Mouse (Mus musculus) lung, postnatal 4 days (tissue): ENCODE measurements at regions not wholly inside any gene's neighbourhood (a gene's known extent, or its start where the extent isn't known, plus 50 kb on each side); places are given as distances from the start of the nearest gene placed in this dataset.
A peak's percentile ranks its signal among the peaks of the same experiment; 100 is the strongest.
"Not testable (repeated sequence)": the region's sequence is repeated elsewhere in the genome, so short reads cannot be mapped to it uniquely, and the experiment has no call there.

ENCODE experiments used
- DNase-seq, 2 experiments: peaks; one replicate each; pipeline ENCODE4 v3.0.0; 2021

DNA sequence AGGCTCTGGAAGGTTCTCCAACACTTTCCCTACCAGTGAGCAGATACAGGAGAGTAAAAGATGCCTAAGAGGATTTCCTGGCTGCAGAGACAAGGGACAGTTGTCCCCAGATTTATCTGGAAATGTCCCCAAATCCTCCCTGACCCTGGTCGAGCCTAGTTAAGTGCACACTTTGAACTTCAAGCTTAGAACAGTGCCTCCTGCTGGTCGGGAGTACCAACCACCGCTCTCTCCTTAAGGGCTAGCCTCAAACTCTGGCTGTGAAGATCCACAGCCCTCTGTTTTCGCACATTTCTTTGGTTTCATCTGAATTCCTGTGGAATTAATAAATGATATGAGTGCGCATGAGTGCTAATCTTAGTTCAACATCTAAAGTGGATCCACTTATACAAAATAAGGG is 146.1 kb upstream of the Sfswap start:
- DNase-seq = peak in 1 of 2 experiments; percentile 9

DNA sequence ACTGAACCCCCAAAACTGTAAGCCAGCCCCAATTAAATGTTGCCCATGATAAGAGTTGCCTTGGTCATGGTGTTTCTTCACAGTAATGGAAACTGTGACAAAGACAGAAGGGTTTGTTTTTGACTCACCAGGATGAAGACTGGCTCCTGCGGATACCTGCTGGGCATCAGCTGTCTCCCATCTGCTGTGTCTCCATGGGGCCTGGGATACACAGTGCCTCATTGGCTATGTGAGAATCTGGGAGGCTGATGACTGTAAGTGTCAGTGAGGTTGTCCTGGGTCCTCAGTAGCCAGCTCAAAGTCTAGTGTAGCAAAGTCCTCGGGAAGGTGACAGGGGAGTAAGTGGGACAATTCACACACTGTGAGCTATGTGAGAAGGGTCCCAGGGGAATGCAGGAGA is 139.5 kb upstream of the Sfswap start:
- no peak for DNase-seq

- DNase-seq = no peak
Measured at GRCm38 (mm10) chr5:129363189-129363588, 137.8 kb upstream of the Sfswap start.

- DNase-seq = no peak
Measured at GRCm38 (mm10) chr5:129365026-129365425, 136.0 kb upstream of the Sfswap start.

DNA sequence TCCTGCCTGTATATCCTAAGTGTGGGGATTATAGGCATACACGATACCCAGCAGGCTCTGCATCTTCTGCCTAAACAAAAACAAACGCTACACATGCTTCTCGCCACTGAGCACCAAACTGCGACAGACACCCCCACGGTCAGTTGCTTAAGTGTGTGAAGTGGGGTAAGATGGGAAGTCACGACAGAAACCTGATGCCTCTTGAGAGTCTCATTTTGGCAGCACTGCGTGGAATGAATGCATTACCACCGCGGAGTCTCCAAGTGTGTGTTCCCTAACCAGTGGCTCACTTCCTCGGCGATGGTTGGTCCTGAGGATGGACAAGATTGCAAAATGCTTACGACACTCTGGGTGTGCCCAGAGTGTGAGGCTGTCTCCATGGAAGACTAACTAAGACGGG is 133.8 kb upstream of the Sfswap start:
- no peak for DNase-seq

DNA sequence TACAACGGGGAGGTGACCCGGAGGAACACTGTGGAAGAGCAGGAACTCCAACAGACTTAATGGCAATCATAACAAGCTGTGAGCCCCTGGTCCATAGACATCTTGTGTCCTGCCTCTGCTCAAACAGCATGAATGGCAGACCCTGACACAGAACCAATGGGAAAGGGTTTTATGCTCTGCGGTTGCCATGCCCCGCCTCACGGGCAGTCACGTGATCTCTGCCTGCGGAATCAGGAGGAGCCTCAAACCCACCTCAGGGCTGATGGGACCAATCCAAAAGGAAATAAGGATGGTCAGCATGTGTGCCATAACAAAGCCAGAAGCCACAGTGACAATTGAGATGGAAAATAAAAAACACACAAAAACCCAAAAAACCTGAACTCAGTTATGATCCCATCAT is 120.2 kb upstream of the Sfswap start:
- no peak for DNase-seq

DNA sequence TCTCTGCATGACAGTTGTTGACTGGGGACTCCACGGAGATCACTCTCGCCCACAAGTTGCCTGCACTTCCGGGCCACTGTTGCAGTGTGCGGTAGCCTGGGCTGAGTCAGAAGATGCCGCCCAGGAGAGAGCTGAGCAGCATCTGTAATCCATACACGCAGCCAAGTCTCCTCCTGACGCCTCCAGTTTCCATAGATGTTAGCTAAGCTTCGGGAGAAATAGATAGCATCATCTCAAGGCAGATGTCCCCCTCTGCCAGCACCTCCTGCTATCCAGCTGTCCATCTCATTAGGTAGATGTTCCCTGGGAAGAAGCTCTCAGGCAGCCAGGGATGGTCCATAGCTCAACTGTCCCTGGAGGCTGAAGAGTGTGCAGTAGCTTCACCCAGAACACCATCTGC is 116.0 kb upstream of the Sfswap start:
- DNase-seq = no peak

GRCm38 (mm10) chr5:129385965-129386643 is 114.9 kb upstream of the Sfswap start:
- not testable (repeated sequence) for DNase-seq

- not testable (repeated sequence) for DNase-seq
Measured at GRCm38 (mm10) chr5:129386671-129387070, 114.3 kb upstream of the Sfswap start.

GRCm38 (mm10) chr5:129387301-129387700 is 113.7 kb upstream of the Sfswap start:
- no peak for DNase-seq

GRCm38 (mm10) chr5:129390921-129391371 is 110.1 kb upstream of the Sfswap start:
- DNase-seq = peak in 1 of 2 experiments; percentile 54

GRCm38 (mm10) chr5:129393150-129393549 is 107.9 kb upstream of the Sfswap start:
- no peak for DNase-seq

- no peak for DNase-seq
Measured at GRCm38 (mm10) chr5:129393606-129394255, 107.3 kb upstream of the Sfswap start.

- no peak for DNase-seq
Measured at GRCm38 (mm10) chr5:129394416-129394815, 106.6 kb upstream of the Sfswap start.

DNA sequence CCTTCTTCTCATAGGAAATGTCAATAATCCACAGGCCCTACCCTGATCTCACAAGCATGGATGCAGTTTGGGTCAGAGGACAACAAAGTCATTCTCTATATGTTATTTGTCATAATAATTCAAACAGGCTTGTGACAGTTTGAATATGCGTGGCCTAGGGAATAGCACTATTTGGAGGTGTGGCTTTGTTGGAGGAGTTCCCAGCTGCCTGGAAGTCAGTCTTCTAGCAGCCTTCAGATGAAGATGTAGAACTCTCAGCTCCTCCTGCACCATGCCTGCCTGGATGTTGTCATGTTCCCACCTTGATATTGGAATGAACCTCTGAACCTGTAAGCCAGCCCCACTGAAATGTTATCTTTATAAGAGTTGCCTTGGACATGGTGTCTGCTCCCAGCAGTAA is 103.7 kb upstream of the Sfswap start:
- DNase-seq = no peak

DNA sequence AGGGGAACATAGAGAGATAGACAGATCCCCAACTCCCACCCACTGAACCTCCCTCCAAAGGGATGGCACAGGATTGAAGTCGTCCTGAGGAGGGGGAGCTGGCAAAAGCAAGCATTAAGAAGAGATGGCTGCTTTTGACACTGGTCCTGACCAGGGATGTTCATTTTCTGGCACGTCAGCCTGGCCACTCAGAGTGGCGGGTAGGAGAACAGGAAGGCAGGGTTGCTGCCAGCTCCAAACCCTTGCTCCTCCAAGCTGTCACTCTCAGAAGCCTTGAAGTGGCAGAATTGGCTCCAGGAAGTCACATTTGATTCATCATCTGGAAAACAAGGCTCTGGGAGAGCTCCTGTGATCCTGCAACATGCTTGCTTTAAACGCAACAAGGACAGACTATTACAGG is 94.8 kb upstream of the Sfswap start:
- DNase-seq = no peak

DNA sequence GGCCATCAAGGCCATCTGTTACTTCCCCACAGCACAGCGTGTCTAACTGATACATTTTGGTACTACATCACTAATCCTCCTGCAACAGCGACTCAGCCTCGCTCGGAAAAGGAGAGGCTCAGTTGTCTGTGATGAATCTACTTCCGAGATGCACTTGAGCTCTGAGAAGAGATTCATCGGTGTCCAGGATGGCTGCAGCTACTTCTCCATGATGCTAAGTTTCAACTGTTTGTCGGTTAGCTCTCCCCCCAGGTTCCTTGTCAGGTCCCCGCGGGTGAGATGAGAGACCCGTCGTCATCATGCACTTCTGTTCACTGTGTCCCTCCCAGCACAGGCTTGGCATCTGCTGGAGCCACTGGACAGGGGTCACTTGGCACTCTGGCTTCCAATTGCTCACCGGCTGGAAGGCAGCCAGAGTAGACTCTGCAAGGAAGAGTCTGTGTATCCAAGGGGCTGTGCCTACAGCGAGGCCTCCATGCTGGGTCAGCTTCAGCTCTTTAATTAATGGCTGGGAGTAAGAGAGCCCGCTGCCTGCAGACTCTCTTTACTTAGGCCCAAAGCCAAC is 91.5 kb upstream of the Sfswap start:
- DNase-seq = peak in 1 of 2 experiments; percentile 41

GRCm38 (mm10) chr5:129412161-129412560 is 88.9 kb upstream of the Sfswap start:
- DNase-seq = no peak

GRCm38 (mm10) chr5:129414960-129415706 is 85.9 kb upstream of the Sfswap start:
- peak; percentile 62 to 72 for DNase-seq

- DNase-seq = no peak
Measured at GRCm38 (mm10) chr5:129416425-129416824, 84.6 kb upstream of the Sfswap start.

DNA sequence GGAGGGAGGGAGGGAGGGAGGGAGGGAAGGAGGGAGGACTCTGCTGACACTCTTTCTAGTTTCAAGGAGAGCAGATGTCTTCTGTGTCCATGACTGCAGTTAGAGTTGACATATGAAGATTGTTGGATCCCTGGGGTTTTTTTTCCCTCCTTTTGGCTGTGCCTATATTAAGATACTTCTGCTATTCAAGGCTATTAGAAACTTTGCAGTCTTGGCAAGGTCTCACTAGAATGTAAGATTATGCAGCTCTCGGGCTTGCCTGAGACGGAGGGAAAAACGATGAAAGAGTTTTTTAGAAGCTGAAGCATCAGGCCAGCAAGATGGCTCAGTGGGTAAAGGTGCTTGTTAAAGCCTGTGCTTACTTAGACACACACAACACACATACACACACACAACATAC is 83.5 kb upstream of the Sfswap start:
- DNase-seq = no peak

DNA sequence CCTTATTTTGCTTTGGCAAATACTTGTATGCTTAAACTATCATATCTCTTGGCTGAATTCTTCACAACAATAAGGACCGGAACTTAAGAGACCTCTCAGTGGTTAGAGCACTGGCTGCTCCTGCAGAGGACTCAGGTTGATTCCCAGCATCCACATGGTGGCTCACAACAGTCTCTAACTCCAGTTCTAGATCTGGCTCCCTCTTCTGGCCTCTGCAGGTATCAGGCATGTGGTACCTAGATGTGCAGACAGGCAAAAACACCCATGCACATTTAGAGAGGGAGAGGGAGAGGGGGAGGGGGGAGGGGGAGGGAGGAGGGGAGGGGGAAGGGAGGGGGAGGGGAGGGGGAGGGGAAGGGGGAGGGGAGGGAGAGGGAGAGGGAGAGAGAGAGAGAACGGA is 80.0 kb upstream of the Sfswap start:
- no peak for DNase-seq

DNA sequence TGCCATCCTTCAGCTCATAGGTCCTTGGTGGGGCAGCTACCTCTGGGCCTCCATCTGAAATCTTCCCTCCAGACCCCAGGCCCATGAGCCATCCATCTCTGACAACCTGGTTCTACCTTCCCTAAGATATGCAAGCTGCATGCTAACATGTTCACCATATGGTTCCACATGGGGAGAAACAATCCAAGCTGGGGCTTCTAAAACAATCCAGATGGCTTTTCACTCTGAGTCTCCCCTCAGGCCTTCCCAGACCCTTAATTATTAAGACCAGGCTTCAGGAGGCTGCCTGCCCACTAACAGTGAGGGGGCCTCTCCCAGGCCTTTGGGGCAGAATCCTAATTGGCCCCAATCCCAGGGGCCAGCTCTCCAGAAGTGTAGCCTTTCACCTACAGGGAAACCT is 71.1 kb upstream of the Sfswap start:
- DNase-seq = no peak

DNA sequence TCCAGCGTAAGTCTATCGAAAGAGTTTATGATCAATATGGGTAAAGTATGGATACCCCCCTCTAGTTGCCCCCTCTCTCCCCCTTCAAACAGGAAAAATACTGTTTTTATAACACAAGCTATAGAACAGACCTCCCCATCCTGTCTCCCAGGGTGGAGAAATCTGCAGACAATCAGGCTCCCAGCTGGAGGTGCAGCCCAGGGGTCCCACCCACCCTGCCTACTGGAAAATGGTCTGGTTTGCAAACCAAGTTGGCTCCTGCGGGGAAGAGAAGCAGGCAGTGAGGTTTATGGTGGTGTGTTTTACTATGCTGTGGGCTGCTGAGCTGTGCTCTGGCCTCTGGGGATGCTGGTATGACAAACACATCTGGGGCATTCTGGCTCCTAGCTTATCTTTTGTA is 70.7 kb upstream of the Sfswap start:
- no peak for DNase-seq
